Mouse (Mus musculus) natural killer cell, adult 2 months (primary cell): Measurements from ENCODE around the gene Nin.

Experiments
- DNase-seq, 2 experiments: peaks; one replicate each; pipeline ENCODE4 v3.0.0; 2022; ENCODE audit warnings: low spot score in 2 of 2

The Nin gene

GRCm38 (mm10) chr12:70119552-70119951 lies 6.0 kb upstream of the Nin start:
- no peak for DNase-seq

GRCm38 (mm10) chr12:70118721-70119345 lies 5.3 kb upstream of the Nin start:
- DNase-seq, result no peak

- DNase-seq, result no peak
These were observed 3.6 kb upstream of the Nin start for GRCm38 (mm10) chr12:70117146-70117545.

- no peak for DNase-seq
These were observed 1.5 kb downstream of the Nin start for GRCm38 (mm10) chr12:70112090-70112383.

- DNase-seq, result peak; percentile 44 to 53
These were observed 2.0 kb downstream of the Nin start for GRCm38 (mm10) chr12:70111367-70112089.

GRCm38 (mm10) chr12:70111117-70111366 lies 2.5 kb downstream of the Nin start:
- DNase-seq, result no peak

- no peak for DNase-seq
These were observed 3.0 kb downstream of the Nin start for GRCm38 (mm10) chr12:70110375-70111116.

- DNase-seq, result no peak
These were observed 3.6 kb downstream of the Nin start for GRCm38 (mm10) chr12:70109921-70110320.

- DNase-seq, result no peak
These were observed 5.4 kb downstream of the Nin start for GRCm38 (mm10) chr12:70108104-70108503.

- DNase-seq, result no peak
These were observed 7.0 kb downstream of the Nin start for GRCm38 (mm10) chr12:70106508-70106907.

GRCm38 (mm10) chr12:70105885-70106284 lies 7.6 kb downstream of the Nin start:
- no peak for DNase-seq

- DNase-seq, result peak; percentile 52 to 67
These were observed 8.6 kb downstream of the Nin start for GRCm38 (mm10) chr12:70104776-70105420.

GRCm38 (mm10) chr12:70104199-70104598 lies 9.3 kb downstream of the Nin start:
- no peak for DNase-seq

- no peak for DNase-seq
These were observed 10.3 kb downstream of the Nin start for GRCm38 (mm10) chr12:70103257-70103656.

- DNase-seq, result no peak
These were observed 11.1 kb downstream of the Nin start for GRCm38 (mm10) chr12:70102426-70102825.

GRCm38 (mm10) chr12:70101823-70102222 lies 11.7 kb downstream of the Nin start:
- no peak for DNase-seq

GRCm38 (mm10) chr12:70097901-70098300 lies 15.6 kb downstream of the Nin start:
- no peak for DNase-seq

GRCm38 (mm10) chr12:70097316-70097715 lies 16.2 kb downstream of the Nin start:
- no peak for DNase-seq

- DNase-seq, result no peak
These were observed 20.1 kb downstream of the Nin start for GRCm38 (mm10) chr12:70093266-70093893.

GRCm38 (mm10) chr12:70088297-70088696 lies 25.2 kb downstream of the Nin start:
- DNase-seq, result no peak

- no peak for DNase-seq
These were observed 28.2 kb downstream of the Nin start for GRCm38 (mm10) chr12:70085351-70085750.

- no peak for DNase-seq
These were observed 29.3 kb downstream of the Nin start for GRCm38 (mm10) chr12:70084198-70084597.
